Mouse (Mus musculus) granulocyte monocyte progenitor cell, adult 5-6 weeks (primary cell): ENCODE results near the gene Fbxw2. TPM values are rescaled to one million over a fixed set of nuclear protein-coding genes. Genes with fewer than 3 reads are reported as not detected.
"Not testable (repeated sequence)": the region's sequence is repeated elsewhere in the genome, so short reads cannot be mapped to it uniquely, and the experiment has no call there.

Experiments used
- ATAC-seq: replicated peaks from 2 replicates; pipeline ENCODE4 v1.8.0; 2016; ENCODE audit warnings: mild to moderate bottlenecking, moderate TSS enrichment, inconsistent platforms; ENCODE audit not compliant: poor library complexity, severe bottlenecking
- total RNA-seq, 2 experiments: library from RNA; stranded (forward) in 1 of 2; stranded (reverse) in 1 of 2; fragments of 200-712, 200-1000 nt in 1 of 2; fragments of >200 nt in 1 of 2; fragmentation: Nextera tagmentation in 1 of 2; gene quantifications; 2 replicates each; pipeline ENCODE4 v1.2.3; 2014 to 2017

The Fbxw2 gene
- total RNA-seq, 2 experiments from 2014 or later, result 52.8 to 63.4 TPM

GRCm38 (mm10) chr2:34815893-34816292 lies 10.2 kb downstream of the Fbxw2 start:
- not testable (repeated sequence) for ATAC-seq

- no peak for ATAC-seq
These were observed 13.4 kb downstream of the Fbxw2 start for GRCm38 (mm10) chr2:34812706-34813105.

- no peak for ATAC-seq
These were observed 15.3 kb downstream of the Fbxw2 start for GRCm38 (mm10) chr2:34810775-34811174.

- ATAC-seq, result no peak
These were observed 16.5 kb downstream of the Fbxw2 start for GRCm38 (mm10) chr2:34809568-34809967.

GRCm38 (mm10) chr2:34808057-34808456 lies 18.1 kb downstream of the Fbxw2 start:
- ATAC-seq, result no peak

GRCm38 (mm10) chr2:34805364-34805950 lies 20.7 kb downstream of the Fbxw2 start:
- ATAC-seq, result no peak

GRCm38 (mm10) chr2:34804815-34805214 lies 21.3 kb downstream of the Fbxw2 start:
- ATAC-seq, result no peak

- ATAC-seq, result no peak
These were observed 21.9 kb downstream of the Fbxw2 start for GRCm38 (mm10) chr2:34804172-34804571.

GRCm38 (mm10) chr2:34803746-34804145 lies 22.4 kb downstream of the Fbxw2 start:
- no peak for ATAC-seq

- ATAC-seq, result peak; percentile 54
These were observed 23.4 kb downstream of the Fbxw2 start for GRCm38 (mm10) chr2:34802565-34803245.

GRCm38 (mm10) chr2:34801516-34802482 lies 24.3 kb downstream of the Fbxw2 start:
- ATAC-seq, result peak; percentile 82

- ATAC-seq, result no peak
These were observed 25.7 kb downstream of the Fbxw2 start for GRCm38 (mm10) chr2:34800371-34800770.

- peak; percentile 70 for ATAC-seq
These were observed 26.5 kb downstream of the Fbxw2 start, which contains the start of gene Rabepk for GRCm38 (mm10) chr2:34799357-34800256. Gene Rabepk (minus strand): TSS chr2:34799912.

- no peak for ATAC-seq
These were observed 30.7 kb downstream of the Fbxw2 start for GRCm38 (mm10) chr2:34795426-34795825.

GRCm38 (mm10) chr2:34794511-34794910 lies 31.6 kb downstream of the Fbxw2 start:
- ATAC-seq, result no peak

GRCm38 (mm10) chr2:34792543-34792942 lies 33.6 kb downstream of the Fbxw2 start:
- ATAC-seq, result not testable (repeated sequence)

- ATAC-seq, result peak; percentile 83
These were observed 35.8 kb downstream of the Fbxw2 start for GRCm38 (mm10) chr2:34790282-34790681.

- ATAC-seq, result peak; percentile 67
These were observed 42.0 kb downstream of the Fbxw2 start for GRCm38 (mm10) chr2:34784085-34784484.

GRCm38 (mm10) chr2:34783064-34784020 lies 42.8 kb downstream of the Fbxw2 start:
- no peak for ATAC-seq
